Mouse (Mus musculus): ENCODE measurements around the gene Spesp1. TPM values are rescaled to one million over a fixed set of nuclear protein-coding genes. Genes with fewer than 3 reads are reported as not detected.

Spesp1 gene
- total RNA-seq, 2 experiments from 2014 or later: 0.11 TPM; not detected in 1

DNA sequence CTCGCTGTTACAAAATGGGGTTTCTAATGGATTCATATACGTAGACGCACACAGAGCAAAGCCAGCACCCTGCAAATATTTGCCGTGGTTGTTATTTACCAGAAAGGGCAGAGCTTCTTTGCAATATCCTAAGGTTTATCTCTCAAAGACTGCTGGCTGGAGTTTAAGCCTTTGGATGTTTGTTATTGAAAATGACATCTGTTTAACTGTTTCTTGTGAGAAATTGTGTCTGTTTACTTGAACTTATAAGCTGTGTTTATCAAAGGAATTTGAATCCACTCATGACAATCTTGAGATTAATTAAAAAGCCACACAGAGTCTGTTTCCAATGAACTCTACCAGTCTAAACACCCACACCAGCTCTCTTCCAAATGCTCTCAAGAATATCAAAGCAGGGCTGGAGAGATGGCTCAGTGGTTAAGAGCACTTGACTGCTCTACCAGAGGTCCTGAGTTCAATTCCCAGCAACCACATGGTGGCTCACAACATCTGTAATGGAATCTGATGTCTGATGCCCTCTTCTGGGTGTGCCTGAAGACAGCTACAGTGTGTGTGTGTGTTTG is 35.5 kb downstream of the Spesp1 start:
- no peak for DNase-seq (ENCODE audit: low spot score in 2 of 2)

DNA sequence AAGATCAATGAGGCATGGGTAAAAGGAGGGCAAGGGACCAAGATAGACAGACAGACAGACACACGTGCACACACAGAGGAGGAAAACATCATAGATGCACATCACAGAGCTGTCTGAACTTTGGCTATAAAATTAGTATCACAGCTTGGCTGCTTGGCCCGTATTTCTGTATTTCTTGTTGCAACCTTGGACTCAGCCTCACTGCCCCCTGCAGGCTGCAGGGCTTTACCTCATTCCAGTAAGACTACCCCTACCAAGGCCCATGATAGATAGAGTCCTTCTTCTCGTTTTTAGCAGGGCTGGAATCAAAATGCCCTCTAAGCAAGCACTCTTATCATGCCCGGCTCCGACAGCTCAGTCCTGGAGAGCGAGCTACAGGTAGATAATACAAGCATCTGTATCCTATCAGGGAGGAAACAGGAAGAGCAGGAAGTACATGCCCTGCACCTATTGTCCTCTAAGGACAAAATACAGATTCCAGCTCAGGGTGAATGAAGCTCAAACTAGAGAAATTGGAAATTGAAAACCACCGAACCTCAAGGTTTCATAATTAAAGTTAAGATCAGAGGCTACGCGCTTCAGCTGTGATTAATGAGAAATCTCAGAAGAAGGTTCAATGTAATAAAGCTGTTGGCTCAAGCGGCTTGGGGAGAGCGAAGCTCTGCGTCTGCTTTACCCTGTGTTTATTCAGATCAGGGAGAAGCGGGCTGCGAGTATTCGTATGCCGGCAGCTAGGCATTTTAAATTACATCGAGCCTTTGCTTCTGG is 36.2 kb downstream of the Spesp1 start:
- peak in 1 of 2 experiments; percentile 34 for DNase-seq (ENCODE audit: low spot score in 2 of 2)

DNA sequence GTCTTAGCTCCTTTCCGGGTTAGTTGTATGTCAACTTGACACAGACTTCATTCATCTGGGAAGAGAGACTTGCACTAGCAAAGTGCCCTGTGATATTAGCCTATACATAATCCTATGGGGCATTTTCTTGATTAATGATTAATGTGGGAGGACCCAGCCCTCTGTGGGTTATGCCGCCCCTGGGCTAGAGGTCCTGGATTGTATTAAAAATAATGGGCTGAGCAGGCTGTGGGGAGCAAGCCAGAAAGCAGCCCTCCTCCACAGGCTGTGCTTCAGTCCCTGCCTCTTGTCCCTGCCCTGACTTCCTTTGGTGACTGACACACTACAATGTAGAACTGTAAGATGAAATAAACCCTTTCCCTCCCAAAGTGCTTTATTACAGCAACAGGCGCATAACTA is 37.4 kb downstream of the Spesp1 start:
- DNase-seq (ENCODE audit: low spot score in 2 of 2): no peak

DNA sequence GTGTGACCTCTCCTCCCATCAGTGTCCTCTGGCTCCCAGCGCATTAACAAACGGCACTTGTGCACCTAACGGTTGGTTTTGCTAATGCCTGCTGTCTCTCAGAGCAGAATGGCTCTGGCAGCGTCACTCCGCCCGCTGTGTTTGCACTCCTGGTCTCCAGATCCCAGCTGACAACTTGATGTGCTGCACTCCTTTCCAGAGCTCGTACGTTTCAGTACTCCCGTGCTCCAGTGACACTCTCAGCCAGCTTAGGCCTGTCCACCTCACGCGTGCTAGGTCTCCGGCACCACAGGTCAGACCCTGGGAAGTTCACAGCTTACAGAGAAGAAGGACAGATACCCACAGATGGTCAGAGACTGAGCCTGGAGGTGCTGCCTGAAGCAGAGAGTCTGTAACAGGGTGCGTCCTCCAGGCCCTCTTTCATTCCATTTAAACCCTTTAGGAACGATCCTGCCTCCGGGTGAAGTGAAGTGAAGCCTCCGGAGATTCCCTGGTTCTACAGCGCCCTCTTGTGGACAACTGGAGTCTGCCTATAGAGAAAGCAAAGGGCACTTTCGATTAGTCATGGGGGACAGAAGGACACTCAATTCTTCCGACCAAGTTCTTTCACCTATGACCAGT is 37.9 kb downstream of the Spesp1 start:
- DNase-seq (ENCODE audit: low spot score in 2 of 2): peak; percentile 85 to 88

DNA sequence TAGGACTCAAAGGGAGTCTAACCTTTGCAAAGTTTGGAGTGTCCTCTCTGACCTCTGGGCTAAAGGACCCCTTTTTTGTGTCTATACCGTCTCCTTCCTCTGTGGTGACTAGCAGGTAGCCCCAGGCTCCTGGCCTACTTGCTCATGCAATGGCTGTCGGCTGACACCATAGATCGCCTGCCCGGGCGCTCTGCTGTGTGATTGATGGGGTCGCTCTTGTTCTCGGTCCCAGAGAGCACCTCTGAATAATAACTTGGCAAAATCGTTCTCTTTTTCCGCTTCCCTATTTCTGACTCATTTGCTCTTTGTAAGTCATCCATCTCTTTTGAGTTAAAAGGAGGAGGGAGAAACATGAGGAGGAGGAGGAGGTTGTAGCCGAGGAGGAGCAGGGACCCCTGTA is 42.0 kb downstream of the Spesp1 start:
- no peak for DNase-seq (ENCODE audit: low spot score in 2 of 2)

DNA sequence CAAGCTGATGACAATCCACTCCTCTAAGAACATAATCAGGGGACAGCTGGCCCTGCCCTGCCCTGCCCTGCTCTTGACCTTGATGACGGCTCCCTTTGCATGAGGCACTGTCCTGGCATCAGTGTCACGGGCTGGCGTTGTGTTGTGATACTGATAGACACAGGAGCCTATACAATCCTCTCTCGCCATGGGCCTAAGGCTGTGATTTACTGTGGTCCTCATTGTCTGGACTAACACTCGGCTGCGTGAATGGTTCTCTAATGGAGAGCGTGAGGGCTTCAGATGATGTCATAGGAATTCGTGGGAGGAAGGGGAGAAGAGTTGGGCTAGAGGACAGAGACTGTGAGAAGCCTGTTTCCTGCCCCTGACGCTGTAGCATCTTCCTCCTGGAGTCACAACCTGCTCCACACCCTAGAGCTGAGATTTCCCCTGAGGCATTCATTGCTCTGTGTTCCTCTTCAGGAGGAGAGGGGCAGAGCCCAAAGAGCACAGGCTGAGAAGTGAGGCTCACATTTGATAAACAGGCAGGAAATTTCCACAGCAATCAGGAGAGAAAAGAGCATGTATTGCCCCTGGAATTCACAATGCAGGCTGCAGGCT is 44.5 kb downstream of the Spesp1 start:
- no peak for DNase-seq (ENCODE audit: low spot score in 2 of 2)

DNA sequence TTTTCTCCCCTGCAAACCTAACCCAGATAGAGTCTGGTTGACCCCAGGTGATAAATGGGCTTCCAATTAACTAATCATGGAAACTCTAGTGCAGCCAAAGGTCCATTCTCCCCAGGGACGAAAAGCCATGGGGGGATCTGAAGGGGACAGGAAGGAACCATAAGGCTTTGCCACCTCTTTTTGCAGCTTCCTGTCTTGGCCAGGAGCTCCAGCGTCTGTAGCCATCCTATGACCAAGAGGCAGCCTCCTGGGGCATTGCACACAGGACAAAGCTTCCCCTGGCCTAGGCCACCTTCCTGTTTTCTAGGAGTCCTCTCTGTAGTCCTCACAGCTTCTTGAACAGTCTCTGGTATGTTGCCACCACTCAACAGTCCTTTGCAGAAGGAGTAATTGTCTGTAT is 46.5 kb downstream of the Spesp1 start:
- no peak for DNase-seq (ENCODE audit: low spot score in 2 of 2)

DNA sequence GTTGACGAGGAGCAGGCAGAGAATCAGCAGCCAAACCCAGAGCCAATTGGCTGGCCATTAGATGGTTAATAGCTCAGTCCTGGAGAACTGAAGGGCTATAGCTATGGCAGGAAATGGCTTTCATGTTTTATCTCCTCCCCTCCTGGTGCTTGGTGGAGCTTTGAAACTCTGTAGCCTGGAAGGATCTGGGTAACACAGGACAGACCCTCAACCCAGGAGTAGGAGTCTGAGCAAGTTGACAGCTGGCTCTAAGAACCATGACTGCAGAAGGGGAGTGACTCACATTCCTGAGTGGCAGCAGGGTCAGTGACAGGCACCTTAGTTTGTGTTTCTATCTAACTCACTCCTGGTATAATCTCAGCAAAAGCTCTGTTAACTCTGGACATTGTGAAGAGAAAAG is 49.4 kb downstream of the Spesp1 start:
- no peak for DNase-seq (ENCODE audit: low spot score in 2 of 2)

DNA sequence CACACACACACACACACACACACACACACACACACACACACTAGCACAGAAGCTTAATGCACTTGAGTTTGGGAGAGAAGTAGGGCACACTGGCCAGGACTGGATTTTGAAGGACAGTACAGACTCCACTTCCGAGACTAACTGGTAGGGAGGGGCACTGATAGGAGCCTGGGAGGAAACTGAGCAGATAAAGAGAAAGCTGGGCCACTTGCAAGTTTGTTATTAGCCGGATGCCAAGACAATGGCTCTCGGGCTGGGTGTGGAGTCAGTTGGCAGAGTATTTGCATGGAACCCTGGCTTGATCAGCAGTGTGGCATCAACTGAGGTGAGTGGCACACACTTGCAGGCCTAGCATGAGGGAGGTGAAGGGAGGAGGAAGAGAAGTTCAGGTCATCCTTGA is 51.0 kb downstream of the Spesp1 start:
- no peak for DNase-seq (ENCODE audit: low spot score in 2 of 2)

DNA sequence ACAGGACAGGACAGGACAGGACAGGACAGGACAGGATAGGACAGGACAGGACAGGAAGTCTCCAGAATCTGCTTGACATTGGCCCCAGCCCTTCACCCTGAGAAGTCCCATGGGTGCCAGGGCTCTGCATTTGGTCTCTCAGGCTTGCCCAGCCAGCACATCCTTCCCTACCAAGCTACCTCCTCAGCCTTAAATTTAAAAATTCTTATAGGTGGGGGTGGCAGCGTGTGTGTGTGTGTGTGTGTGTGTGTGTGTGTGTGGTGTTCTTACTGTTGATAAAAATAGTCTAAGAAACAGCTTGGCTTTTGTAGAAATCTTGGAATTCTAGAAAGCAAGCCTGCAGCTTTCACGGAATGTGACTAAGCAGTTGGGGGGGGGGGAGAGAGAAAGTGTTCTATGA is 52.0 kb downstream of the Spesp1 start:
- no peak for DNase-seq (ENCODE audit: low spot score in 2 of 2)

DNA sequence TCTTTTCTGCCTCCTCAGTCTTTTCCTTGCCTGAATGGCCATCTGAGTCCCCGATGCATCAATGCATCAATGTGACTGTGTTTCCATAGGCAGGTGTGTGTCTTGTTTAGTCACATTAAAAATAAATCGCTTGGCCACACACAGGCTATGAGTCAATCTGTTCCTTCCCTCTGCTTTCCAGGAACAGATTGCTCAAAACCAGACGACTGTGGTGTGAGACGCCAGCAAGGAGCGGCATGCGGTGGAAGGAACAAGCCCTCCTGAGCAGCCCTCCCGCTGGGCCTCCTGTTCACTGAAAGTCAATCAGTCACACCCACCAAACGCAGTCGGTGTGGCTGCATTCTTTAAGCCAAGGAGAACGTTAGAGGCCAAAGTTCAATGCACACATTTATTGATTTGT is 59.5 kb downstream of the Spesp1 start:
- DNase-seq (ENCODE audit: low spot score in 2 of 2): no peak

DNA sequence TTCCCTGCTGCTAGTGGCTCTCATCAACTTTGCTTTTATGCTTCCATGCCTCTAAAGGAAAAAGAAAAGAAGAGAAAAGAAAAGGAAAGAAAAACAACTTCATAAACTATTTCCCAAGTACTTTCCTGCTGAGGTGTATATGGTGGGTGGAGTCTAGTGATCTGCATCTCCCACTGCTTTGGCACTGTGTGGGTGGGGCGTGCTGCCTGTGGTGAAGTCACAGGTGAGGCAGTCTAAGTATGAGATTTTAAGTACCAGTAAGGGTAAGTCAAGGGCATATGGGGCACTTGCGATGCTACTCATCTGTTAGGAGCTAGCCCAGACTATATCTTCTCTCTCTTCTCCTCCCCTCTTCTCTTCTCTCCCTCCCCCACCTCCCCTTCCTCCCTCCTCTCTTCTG is 60.0 kb downstream of the Spesp1 start:
- no peak for DNase-seq (ENCODE audit: low spot score in 2 of 2)

Small RNA genes within 50 kb of the gene (microRNA-seq; reads per million reads assigned to microRNA genes)
- 0 reads per million in 2 experiments for gene Gm25603

Other genes starting within 250 kb of the Spesp1 start
- gene Glce, start 159.6 kb downstream of the Spesp1 start, total RNA-seq (2021): 10 to 100 TPM; 24.4 to 25.0 TPM
- 100 to 1,000 TPM; 224 to 231 TPM for gene Anp32a, start 59.1 kb upstream of the Spesp1 start, total RNA-seq (2021)

Measured in layer of hippocampus, postnatal 10 days (tissue).